Mouse (Mus musculus) urinary bladder, postnatal 14 days (tissue): ENCODE data around the gene Tap2.

Source experiments
- DNase-seq: peaks from one replicate; pipeline ENCODE4 v3.0.0; 2021; ENCODE audit warnings: low spot score

Tap2 gene

GRCm38 (mm10) chr17:34251666-34252065 is 48.3 kb downstream of the Tap2 start:
- DNase-seq = no peak

- DNase-seq = no peak
Measured at GRCm38 (mm10) chr17:34256501-34256900, 53.2 kb downstream of the Tap2 start.

- DNase-seq = peak; percentile 80
Measured at GRCm38 (mm10) chr17:34257594-34258375, 54.5 kb downstream of the Tap2 start, which contains the start of gene H2-Ab1. Gene H2-Ab1, plus strand, starts transcription at chr17:34257689.

GRCm38 (mm10) chr17:34260551-34260950 is 57.2 kb downstream of the Tap2 start:
- no peak for DNase-seq

- DNase-seq = peak; percentile 68
Measured at GRCm38 (mm10) chr17:34261502-34261901, 58.2 kb downstream of the Tap2 start.

GRCm38 (mm10) chr17:34263068-34263467 is 59.7 kb downstream of the Tap2 start:
- DNase-seq = peak; percentile 67

GRCm38 (mm10) chr17:34263811-34264371 is 60.6 kb downstream of the Tap2 start:
- no peak for DNase-seq

GRCm38 (mm10) chr17:34264452-34265351 is 61.4 kb downstream of the Tap2 start:
- peak; percentile 16 for DNase-seq
